Mouse (Mus musculus) erythroid progenitor cell, adult 5-6 weeks (primary cell): Measurements from ENCODE around the gene Vps37b. TPM values are rescaled to one million over a fixed set of nuclear protein-coding genes. Genes with fewer than 3 reads are reported as not detected.

Experiments
- ATAC-seq: replicated peaks from 2 replicates; pipeline ENCODE4 v1.8.0; 2016; ENCODE audit warnings: moderate number of reproducible peaks, mild to moderate bottlenecking, moderate TSS enrichment, inconsistent platforms; ENCODE audit not compliant: poor library complexity, low FRiP score, severe bottlenecking
- total RNA-seq, 2 experiments: library from RNA; stranded (forward) in 1 of 2; stranded (reverse) in 1 of 2; fragments of 150-400 nt in 1 of 2; fragments of 186-747, 209-891 nt in 1 of 2; gene quantifications; 2 replicates each; pipeline versions ENCODE4 v1.2.3 to v1.2.4; 2015 to 2017; ENCODE audit warnings: low replicate concordance in 2 of 2

The Vps37b gene
- total RNA-seq, 2 experiments from 2014 or later: 9.6 to 15.5 TPM

- no peak for ATAC-seq
Measured at GRCm38 (mm10) chr5:124026568-124026967, 5.5 kb downstream of the Vps37b start.

- ATAC-seq: no peak
Measured at GRCm38 (mm10) chr5:124025587-124026441, 6.3 kb downstream of the Vps37b start.

GRCm38 (mm10) chr5:124025146-124025545, 6.9 kb downstream of the Vps37b start:
- ATAC-seq: no peak

GRCm38 (mm10) chr5:124024677-124025076, 7.4 kb downstream of the Vps37b start:
- ATAC-seq: no peak

- no peak for ATAC-seq
Measured at GRCm38 (mm10) chr5:124022365-124022764, 9.7 kb downstream of the Vps37b start.

- ATAC-seq: no peak
Measured at GRCm38 (mm10) chr5:124021701-124022100, 10.4 kb downstream of the Vps37b start.

- ATAC-seq: no peak
Measured at GRCm38 (mm10) chr5:124021148-124021547, 10.9 kb downstream of the Vps37b start.

- ATAC-seq: peak; percentile 71
Measured at GRCm38 (mm10) chr5:124019348-124020216, 12.5 kb downstream of the Vps37b start.

GRCm38 (mm10) chr5:124018651-124019050, 13.4 kb downstream of the Vps37b start:
- ATAC-seq: no peak

GRCm38 (mm10) chr5:124017941-124018340, 14.1 kb downstream of the Vps37b start:
- ATAC-seq: no peak

GRCm38 (mm10) chr5:124016291-124016821, 15.7 kb downstream of the Vps37b start:
- no peak for ATAC-seq

GRCm38 (mm10) chr5:124015727-124016126, 16.3 kb downstream of the Vps37b start:
- no peak for ATAC-seq

GRCm38 (mm10) chr5:124014791-124015251, 17.2 kb downstream of the Vps37b start:
- no peak for ATAC-seq

GRCm38 (mm10) chr5:124014180-124014579, 17.9 kb downstream of the Vps37b start:
- no peak for ATAC-seq

- no peak for ATAC-seq
Measured at GRCm38 (mm10) chr5:124013747-124014146, 18.3 kb downstream of the Vps37b start.

GRCm38 (mm10) chr5:124012885-124013284, 19.2 kb downstream of the Vps37b start:
- ATAC-seq: no peak

GRCm38 (mm10) chr5:124011927-124012326, 20.1 kb downstream of the Vps37b start:
- ATAC-seq: no peak

- ATAC-seq: peak; percentile 52
Measured at GRCm38 (mm10) chr5:124010910-124011655, 21.0 kb downstream of the Vps37b start.

GRCm38 (mm10) chr5:124010077-124010476, 22.0 kb downstream of the Vps37b start:
- ATAC-seq: peak; percentile 23; the same call in 1 of the 2 replicates
